15 mouse cellular contexts compared by ENCODE assay signal in the genomic region with DNA sequence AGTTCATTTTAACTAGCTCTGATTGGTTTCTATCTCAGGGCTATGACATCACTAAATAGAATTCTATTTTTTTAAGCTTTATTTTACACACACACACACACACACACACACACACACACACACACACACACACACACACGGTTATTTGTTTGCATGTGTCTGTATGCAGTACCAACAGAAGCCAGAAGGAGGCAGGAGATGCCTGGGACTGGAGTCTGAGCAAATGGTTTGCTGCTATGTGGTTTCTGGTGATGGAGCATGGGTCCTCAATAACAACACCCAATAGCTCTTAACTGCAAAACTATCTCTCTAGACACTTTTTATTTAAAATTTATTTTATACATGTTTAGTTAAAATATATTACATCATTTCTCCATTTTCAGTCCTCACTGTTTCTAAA. TPM values are rescaled to one million over a fixed set of nuclear protein-coding genes. Genes with fewer than 3 reads are reported as not detected.
A peak's percentile ranks its signal among the peaks of the same experiment; 100 is the strongest.
DNase-seq lines count a peak whose midpoint lies in the region; ATAC-seq and TF ChIP-seq lines count a peak whose summit lies in the region.
"Had no signal": no experiment of that assay in that cellular context is flagged by ENCODE, and none has a peak within 500 bp of the region (broad histone marks: within the 10 kb centered on the region; RNA-seq: fewer than 3 reads in every experiment).

No protein-coding gene starts in this region.

- WGBS in forebrain, postnatal 0 days, result 50% methylated on average over 1 of the region's 1 CpGs
- WGBS in forebrain, embryonic 16.5 days, result 71% methylated on average over 1 of the region's 1 CpGs

- no peak for ATAC-seq in forebrain, postnatal 0 days
- no peak for ATAC-seq in forebrain, embryonic 16.5 days
- ATAC-seq in G1E (ENCODE audit: extremely low read depth, insufficient number of reproducible peaks, low FRiP score, poor library complexity, severe bottlenecking), result peak; percentile 62

- no peak overlapping the region for H3K4me2 ChIP-seq in forebrain, postnatal 0 days (ENCODE audit: low read depth)
- no peak overlapping the region for H3K4me2 ChIP-seq in forebrain, embryonic 16.5 days (ENCODE audit: low read length)
- H3K4me2 ChIP-seq: hindbrain, embryonic 13.5 days; kidney, embryonic 15.5 days; liver, embryonic 15.5 days; neural tube, embryonic 13.5 days had no signal

- H3K36me3 ChIP-seq in forebrain, postnatal 0 days (ENCODE audit: insufficient read depth), result no peaks in the 10 kb centered on the region
- no peaks in the 10 kb centered on the region for H3K36me3 ChIP-seq in forebrain, embryonic 16.5 days (ENCODE audit: control insufficient read depth, insufficient read depth)
- peaks cover under 1% of the 10 kb centered on the region for H3K36me3 ChIP-seq in G1E (replicated peaks)

- no peak overlapping the region for H3K9ac ChIP-seq in forebrain, postnatal 0 days
- no peak overlapping the region for H3K9ac ChIP-seq in forebrain, embryonic 16.5 days (replicated peaks; ENCODE audit: low read depth, low read length)
- H3K9ac ChIP-seq: hindbrain, embryonic 13.5 days; kidney, embryonic 15.5 days; liver, embryonic 15.5 days; neural tube, embryonic 13.5 days had no signal

- no peak for DNase-seq in forebrain, postnatal 0 days
- DNase-seq in 3T3-L1 (ENCODE audit: low read depth, low spot score) (peak; percentile 36), G1E (ENCODE audit: low spot score) (no peak)
- peak; percentile 8 for DNase-seq in c-Kit-positive CD71-positive TER-119-negative erythroid progenitor cells, embryonic 14.5 days (ENCODE audit: low read depth)
- DNase-seq in natural killer cell, adult 2 months (ENCODE audit: low spot score in 2 of 2), result no peak
- DNase-seq in cerebellum, adult 9-10 months, result no peak
- no peak for DNase-seq in adrenal gland, adult 2 months
- DNase-seq: adrenal gland, postnatal 25 days; heart, adult 18-20 months; right cerebral cortex, postnatal 14 days had no signal

- H3K27ac ChIP-seq in forebrain, postnatal 0 days (ENCODE audit: low read depth, low read length), result no peak overlapping the region
- no peak overlapping the region for H3K27ac ChIP-seq in forebrain, embryonic 16.5 days (ENCODE audit: low read length)
- H3K27ac ChIP-seq: hindbrain, embryonic 13.5 days; kidney, embryonic 15.5 days; liver, embryonic 15.5 days; neural tube, embryonic 13.5 days had no signal

- TF ChIP-seq CTCF in forebrain, postnatal 0 days (IDR thresholded peaks at IDR 0.05; ENCODE audit: low read depth), result 0 out of 2 replicates have a peak, but pooled peaks have one; percentile 28
- no peak for TF ChIP-seq CTCF in G1E (IDR thresholded peaks at IDR 0.05; ENCODE audit: low read depth, low read length)

- H3K27me3 ChIP-seq in forebrain, postnatal 0 days (ENCODE audit: insufficient read depth, low read length), result no peaks in the 10 kb centered on the region; the same call in 1 of the 2 replicates
- H3K27me3 ChIP-seq in forebrain, embryonic 16.5 days (replicated peaks; ENCODE audit: control insufficient read depth, insufficient read depth, low read length), result no peaks in the 10 kb centered on the region
- H3K27me3 ChIP-seq in G1E (ENCODE audit: insufficient read depth, low read length), result no peaks in the 10 kb centered on the region
- H3K27me3 ChIP-seq: hindbrain, embryonic 13.5 days; kidney, embryonic 15.5 days; liver, embryonic 15.5 days; neural tube, embryonic 13.5 days had no signal

- H3K4me3 ChIP-seq in forebrain, postnatal 0 days (ENCODE audit: low read depth, low read length), result no peak overlapping the region
- H3K4me3 ChIP-seq in forebrain, embryonic 16.5 days (replicated peaks; ENCODE audit: low read length), result no peak overlapping the region
- no peak overlapping the region for H3K4me3 ChIP-seq in G1E (ENCODE audit: low read depth, low read length)
- H3K4me3 ChIP-seq: hindbrain, embryonic 13.5 days; kidney, embryonic 15.5 days; liver, embryonic 15.5 days; neural tube, embryonic 13.5 days had no signal

- no peaks in the 10 kb centered on the region for H3K9me3 ChIP-seq in forebrain, postnatal 0 days (ENCODE audit: low read length)
- no peaks in the 10 kb centered on the region for H3K9me3 ChIP-seq in forebrain, embryonic 16.5 days (ENCODE audit: control insufficient read depth, low read length)
- no peaks in the 10 kb centered on the region for H3K9me3 ChIP-seq in G1E (replicated peaks)
- H3K9me3 ChIP-seq: kidney, embryonic 15.5 days; liver, embryonic 15.5 days had no signal

- no peaks in the 10 kb centered on the region for H3K4me1 ChIP-seq in forebrain, postnatal 0 days (ENCODE audit: insufficient read depth)
- H3K4me1 ChIP-seq in forebrain, embryonic 16.5 days (replicated peaks; ENCODE audit: control insufficient read depth, insufficient read depth, low read length), result no peaks in the 10 kb centered on the region
- peaks cover 12% of the 10 kb centered on the region for H3K4me1 ChIP-seq in G1E (ENCODE audit: insufficient read depth, low read depth, low read length)
- H3K4me1 ChIP-seq: hindbrain, embryonic 13.5 days; kidney, embryonic 15.5 days; liver, embryonic 15.5 days; neural tube, embryonic 13.5 days had no signal

RNA-seq across cellular contexts. Expression of a gene that starts 48.4 kb away (rescaled TPM):
- 4.9 and 5.2 TPM in 2 replicates for total RNA-seq in forebrain, postnatal 0 days (2014; rRNA removed)
- 6.5 and 6.8 TPM in 2 replicates for polyA plus RNA-seq in forebrain, postnatal 0 days (2015; fragmentation: Nextera tagmentation; extraction: Ambion mirVana)
- polyA plus RNA-seq in forebrain, embryonic 16.5 days (2015; fragmentation: Nextera tagmentation; extraction: Ambion mirVana), result 25.4 and 26.0 TPM in 2 replicates
- 70.6 and 71.6 TPM in 2 replicates for total RNA-seq in G1E (2014; fragmentation: Nextera tagmentation)
- 78.1 and 89.9 TPM in 2 replicates for total RNA-seq in G1E (2017)
- polyA plus RNA-seq in G1E (2012), result 1.6 and 1.8 TPM in 2 replicates
- total RNA-seq in adrenal gland, adult 2 months (2021), result under 1 TPM; 0.32 to 0.86 TPM
- polyA plus RNA-seq in adrenal gland, adult 2 months (2012; rRNA removed), result not detected in 2 replicates

Comparison
In these comparisons a context has a peak if more than half of its experiments do, and no peak if none do; other contexts are left out.
1. DNase-seq: peak in 3T3-L1 (single experiment) and c-Kit-positive CD71-positive TER-119-negative erythroid progenitor cells, embryonic 14.5 days (single experiment); none in forebrain, postnatal 0 days (single experiment), G1E (single experiment), natural killer cell, adult 2 months (0 of 2), cerebellum, adult 9-10 months (single experiment) and adrenal gland, adult 2 months (single experiment).